Mouse (Mus musculus): ENCODE data around the gene Fnip2. TPM values are rescaled to one million over a fixed set of nuclear protein-coding genes. Genes with fewer than 3 reads are reported as not detected.

Fnip2 gene
- total RNA-seq, 1 experiment: 21.6 TPM

DNA sequence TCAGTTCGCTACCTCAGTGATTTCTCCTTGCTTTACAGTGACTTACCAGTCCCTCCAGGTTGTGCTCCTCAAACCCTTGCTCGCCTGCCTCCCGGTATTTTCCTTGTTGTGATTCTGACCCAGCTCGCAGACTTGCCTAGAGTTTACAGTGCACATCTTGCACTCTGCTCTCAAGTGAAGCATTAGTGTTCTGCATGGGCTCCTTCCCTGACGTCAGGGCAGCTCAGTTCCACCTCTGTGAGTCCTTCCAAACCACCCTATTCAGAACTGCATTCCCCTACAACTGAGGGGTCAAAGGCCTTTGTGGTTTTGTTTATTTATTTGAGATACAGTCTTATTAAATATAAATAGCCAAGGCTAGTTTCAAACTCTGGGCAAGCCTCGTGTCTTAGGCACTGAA lies 10.6 kb upstream of the Fnip2 start:
- Histone ChIP-seq H3K9ac (ENCODE audit: insufficient read depth, low read depth, low read length, poor library complexity, severe bottlenecking) (no peak overlapping the region), H3K9me3 (ENCODE audit: control insufficient read depth, insufficient read depth, low read depth, low read length) (no peaks in the 10 kb centered on the region), H3K36me3 (ENCODE audit: control insufficient read depth, insufficient read depth, low read length, poor library complexity, severe bottlenecking) (no peaks in the 10 kb centered on the region), H3K27ac (ENCODE audit: insufficient read depth, low read depth, low read length, poor library complexity, severe bottlenecking) (no peak overlapping the region), H3K4me3 (ENCODE audit: insufficient read depth in 1 of 2, low read depth in 1 of 2, low read length in 2 of 2, poor library complexity in 1 of 2, severe bottlenecking in 1 of 2) (no peak overlapping the region), H3K4me1 (ENCODE audit: control insufficient read depth in 2 of 2, insufficient read depth in 2 of 2, low read length in 2 of 2, poor library complexity in 1 of 2) (peaks cover 0 to 2% of the 10 kb centered on the region in 2 experiments; a peak in 1 of 4 replicates)
- TF ChIP-seq ZNF384 (IDR thresholded peaks at IDR 0.05; ENCODE audit: low read depth, low read length): no peak
- TF ChIP-seq CHD2 (IDR thresholded peaks at IDR 0.05; ENCODE audit: low read depth, low read length): no peak
- TF ChIP-seq ZC3H11A (IDR thresholded peaks at IDR 0.05; ENCODE audit: borderline replicate concordance, low read depth, low read length): no peak
- TF ChIP-seq HCFC1 (IDR thresholded peaks at IDR 0.05; ENCODE audit: borderline replicate concordance, insufficient read depth, low read length): no peak
- TF ChIP-seq MAFK (IDR thresholded peaks at IDR 0.05; ENCODE audit: insufficient read depth, low read depth, low read length): no peak
- DNase-seq (ENCODE audit: low read depth, low spot score): no peak
- in situ Hi-C loops (cut with MboI; ENCODE audit: low sequenced_read_pairs in 2 of 2, unreplicated experiment in 2 of 2): loop anchor here (25.0 kb wide), 1 partner anchor 366 kb away; no protein-coding TSS in a partner anchor

- Histone ChIP-seq H3K36me3 (ENCODE audit: control insufficient read depth, insufficient read depth, low read length, poor library complexity, severe bottlenecking) (no peaks in the 10 kb centered on the region), H3K9ac (ENCODE audit: insufficient read depth, low read depth, low read length, poor library complexity, severe bottlenecking) (no peak overlapping the region), H3K9me3 (ENCODE audit: control insufficient read depth, insufficient read depth, low read depth, low read length) (no peaks in the 10 kb centered on the region), H3K4me3 (ENCODE audit: insufficient read depth in 1 of 2, low read depth in 1 of 2, low read length in 2 of 2, poor library complexity in 1 of 2, severe bottlenecking in 1 of 2) (no peak overlapping the region), H3K4me1 (ENCODE audit: control insufficient read depth in 2 of 2, insufficient read depth in 2 of 2, low read length in 2 of 2, poor library complexity in 1 of 2) (peaks cover 0 to 2% of the 10 kb centered on the region in 2 experiments; a peak in 2 of 4 replicates), H3K27ac (ENCODE audit: insufficient read depth, low read depth, low read length, poor library complexity, severe bottlenecking) (no peak overlapping the region)
- in situ Hi-C loops (cut with MboI; ENCODE audit: low sequenced_read_pairs in 2 of 2, unreplicated experiment in 2 of 2): loop anchor here (25.0 kb wide), 1 partner anchor 365 kb away; no protein-coding TSS in a partner anchor
- TF ChIP-seq MAFK (IDR thresholded peaks at IDR 0.05; ENCODE audit: insufficient read depth, low read depth, low read length) (no peak), ZC3H11A (IDR thresholded peaks at IDR 0.05; ENCODE audit: borderline replicate concordance, low read depth, low read length) (no peak), CHD2 (IDR thresholded peaks at IDR 0.05; ENCODE audit: low read depth, low read length) (no peak), HCFC1 (IDR thresholded peaks at IDR 0.05; ENCODE audit: borderline replicate concordance, insufficient read depth, low read length) (no peak), ZNF384 (IDR thresholded peaks at IDR 0.05; ENCODE audit: low read depth, low read length) (no peak)
- no peak for DNase-seq (ENCODE audit: low read depth, low spot score)
Observed at GRCm38 (mm10) chr3:79577606-79578005, 10.0 kb upstream of the Fnip2 start.

GRCm38 (mm10) chr3:79576865-79577264 lies 9.3 kb upstream of the Fnip2 start:
- Histone ChIP-seq H3K9ac (ENCODE audit: insufficient read depth, low read depth, low read length, poor library complexity, severe bottlenecking) (no peak overlapping the region), H3K4me3 (ENCODE audit: insufficient read depth in 1 of 2, low read depth in 1 of 2, low read length in 2 of 2, poor library complexity in 1 of 2, severe bottlenecking in 1 of 2) (no peak overlapping the region)
- in situ Hi-C loops (cut with MboI; ENCODE audit: low sequenced_read_pairs in 2 of 2, unreplicated experiment in 2 of 2): loop anchor here (25.0 kb wide), 1 partner anchor 365 kb away; no protein-coding TSS in a partner anchor

DNA sequence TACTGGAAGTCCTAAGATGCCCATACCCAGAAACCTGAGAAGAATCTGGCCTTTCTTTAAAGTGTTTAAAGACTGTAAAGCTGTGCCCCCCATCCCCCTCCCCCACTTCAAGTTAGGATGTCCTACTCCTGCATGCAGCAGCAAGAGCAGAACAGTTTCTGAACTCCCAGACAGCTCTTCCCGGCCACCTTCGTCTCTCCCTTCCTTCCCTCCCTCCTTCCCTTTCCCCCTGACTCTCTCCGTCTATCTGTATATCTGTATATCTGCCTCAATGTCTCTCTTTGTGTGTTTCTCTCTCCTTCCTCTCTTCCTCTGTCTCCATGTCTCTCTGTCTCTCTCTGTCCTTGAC lies 8.8 kb upstream of the Fnip2 start:
- peaks cover 4 to 10% of the 10 kb centered on the region in 2 experiments; a peak in 3 of 4 replicates for H3K4me1 ChIP-seq (ENCODE audit: control insufficient read depth in 2 of 2, insufficient read depth in 2 of 2, low read length in 2 of 2, poor library complexity in 1 of 2)
- H3K9me3 ChIP-seq (ENCODE audit: control insufficient read depth, insufficient read depth, low read depth, low read length): no peaks in the 10 kb centered on the region
- no peaks in the 10 kb centered on the region for H3K36me3 ChIP-seq (ENCODE audit: control insufficient read depth, insufficient read depth, low read length, poor library complexity, severe bottlenecking)
- H3K9ac ChIP-seq (ENCODE audit: insufficient read depth, low read depth, low read length, poor library complexity, severe bottlenecking): no peak overlapping the region
- in situ Hi-C loops (cut with MboI; ENCODE audit: low sequenced_read_pairs in 2 of 2, unreplicated experiment in 2 of 2): loop anchor here (25.0 kb wide), 1 partner anchor 364 kb away; no protein-coding TSS in a partner anchor
- no peak for DNase-seq (ENCODE audit: low read depth, low spot score)
- TF ChIP-seq ZNF384 (IDR thresholded peaks at IDR 0.05; ENCODE audit: low read depth, low read length) (no peak), HCFC1 (IDR thresholded peaks at IDR 0.05; ENCODE audit: borderline replicate concordance, insufficient read depth, low read length) (no peak), CHD2 (IDR thresholded peaks at IDR 0.05; ENCODE audit: low read depth, low read length) (no peak), MAFK (IDR thresholded peaks at IDR 0.05; ENCODE audit: insufficient read depth, low read depth, low read length) (no peak), ZC3H11A (IDR thresholded peaks at IDR 0.05; ENCODE audit: borderline replicate concordance, low read depth, low read length) (no peak)
- H3K27ac ChIP-seq (ENCODE audit: insufficient read depth, low read depth, low read length, poor library complexity, severe bottlenecking): no peak overlapping the region
- no peak overlapping the region for H3K4me3 ChIP-seq (ENCODE audit: insufficient read depth in 1 of 2, low read depth in 1 of 2, low read length in 2 of 2, poor library complexity in 1 of 2, severe bottlenecking in 1 of 2)

More at GRCm38 (mm10) chr3:79576865-79577264, 9.3 kb upstream of the Fnip2 start:
- Histone ChIP-seq H3K4me1 (ENCODE audit: control insufficient read depth in 2 of 2, insufficient read depth in 2 of 2, low read length in 2 of 2, poor library complexity in 1 of 2) (peaks cover 3 to 7% of the 10 kb centered on the region in 2 experiments; a peak in 3 of 4 replicates), H3K27ac (ENCODE audit: insufficient read depth, low read depth, low read length, poor library complexity, severe bottlenecking) (no peak overlapping the region), H3K36me3 (ENCODE audit: control insufficient read depth, insufficient read depth, low read length, poor library complexity, severe bottlenecking) (no peaks in the 10 kb centered on the region), H3K9me3 (ENCODE audit: control insufficient read depth, insufficient read depth, low read depth, low read length) (no peaks in the 10 kb centered on the region)
- TF ChIP-seq HCFC1 (IDR thresholded peaks at IDR 0.05; ENCODE audit: borderline replicate concordance, insufficient read depth, low read length) (no peak), ZC3H11A (IDR thresholded peaks at IDR 0.05; ENCODE audit: borderline replicate concordance, low read depth, low read length) (no peak), MAFK (IDR thresholded peaks at IDR 0.05; ENCODE audit: insufficient read depth, low read depth, low read length) (no peak)
- no peak for DNase-seq (ENCODE audit: low read depth, low spot score)
